Mouse (Mus musculus) liver, adult (tissue): Measurements from ENCODE around the gene Ccdc189.

Source experiments
- GATA4 ChIP-seq: IDR thresholded peaks from 2 replicates; pipeline ENCODE4 v1.6.1; 2014; ENCODE audit warnings: mild to moderate bottlenecking, low read length; ENCODE audit not compliant: insufficient replicate concordance

Gene Ccdc189

GRCm38 (mm10) chr7:127607150-127607549 is 18.8 kb upstream of the Ccdc189 start:
- no peak for TF ChIP-seq GATA4

DNA sequence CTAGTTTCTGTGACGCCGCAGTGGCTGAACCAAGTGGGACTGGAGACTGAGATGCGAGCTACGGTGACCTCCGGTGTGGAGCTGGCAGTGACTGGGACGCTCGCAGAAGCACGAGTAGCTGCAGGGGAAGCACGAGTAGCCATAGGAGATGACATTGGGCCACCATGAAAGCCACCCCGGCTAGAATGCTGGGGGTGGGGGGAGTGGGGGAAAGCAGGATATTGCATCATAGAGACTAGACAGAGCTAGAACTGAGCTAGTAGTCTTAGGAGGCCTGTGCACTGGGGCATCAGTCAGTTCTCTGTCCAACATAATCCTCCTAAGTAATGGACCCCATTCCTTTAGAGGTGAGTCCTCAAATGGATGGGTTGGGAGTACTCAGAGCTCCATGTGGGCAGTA is 15.9 kb upstream of the Ccdc189 start:
- no peak for TF ChIP-seq GATA4

DNA sequence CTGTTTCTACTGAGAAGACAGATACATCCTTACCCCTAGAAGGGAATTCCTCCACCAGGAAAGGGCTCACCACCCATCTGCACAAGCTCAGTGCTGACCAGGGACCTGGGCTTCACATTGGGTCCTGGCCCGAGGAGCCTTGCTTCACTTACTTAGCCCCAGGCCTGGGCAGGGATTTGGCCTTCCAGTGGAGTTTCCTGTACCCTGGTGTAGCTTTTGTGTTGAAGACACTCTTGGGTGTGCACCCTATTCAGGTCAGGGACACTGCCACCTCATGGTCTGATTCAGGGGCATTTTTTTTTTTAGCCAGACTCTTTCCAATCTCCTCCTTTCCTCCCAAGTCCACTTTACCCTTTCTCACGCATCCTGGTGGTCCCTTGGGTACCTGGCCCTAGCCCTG is 14.5 kb upstream of the Ccdc189 start:
- TF ChIP-seq GATA4, result no peak

DNA sequence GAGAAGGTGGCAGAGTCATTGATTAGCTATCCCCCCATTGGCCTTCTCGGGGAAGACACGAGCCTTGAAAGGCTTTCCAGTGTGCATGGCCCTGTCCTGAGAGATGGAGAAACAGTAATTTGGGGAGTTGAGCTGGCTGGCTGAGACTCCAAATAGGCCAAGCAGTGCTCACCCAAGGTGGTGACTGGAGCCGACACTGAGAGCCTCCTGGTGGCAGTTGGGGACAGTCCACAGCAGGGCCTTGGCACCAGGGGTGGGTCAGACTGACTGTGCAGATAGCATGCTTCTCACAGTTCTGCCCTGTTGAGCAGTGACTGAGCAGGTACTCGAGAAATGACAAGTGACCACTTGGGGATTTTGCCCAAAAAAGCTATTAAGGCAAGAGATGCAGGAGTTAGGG is 13.3 kb upstream of the Ccdc189 start:
- TF ChIP-seq GATA4, result no peak

DNA sequence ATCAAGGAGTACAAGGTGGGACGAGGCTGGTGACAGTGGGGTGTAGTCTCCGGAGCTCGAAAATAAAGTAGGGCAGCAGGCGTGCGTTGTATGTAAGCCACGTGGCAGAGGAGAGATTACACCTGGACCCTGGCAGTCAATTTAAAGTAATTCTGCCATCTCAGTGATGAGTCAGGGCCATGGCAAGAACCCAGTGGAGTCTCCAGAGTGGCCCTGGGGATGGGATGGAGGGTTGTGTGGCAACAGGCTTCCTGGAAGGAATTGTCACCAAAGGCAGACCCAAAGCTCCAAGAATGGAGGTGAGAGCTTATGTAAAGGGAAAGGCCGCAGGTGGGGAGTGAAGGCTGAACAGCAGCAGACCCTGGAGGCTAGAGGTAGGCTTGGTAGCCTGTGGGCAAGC is 12.2 kb upstream of the Ccdc189 start:
- TF ChIP-seq GATA4, result no peak

- no peak for TF ChIP-seq GATA4
Observed at GRCm38 (mm10) chr7:127596747-127597146, 8.4 kb upstream of the Ccdc189 start.

GRCm38 (mm10) chr7:127592575-127592974 is 4.2 kb upstream of the Ccdc189 start:
- TF ChIP-seq GATA4, result no peak

GRCm38 (mm10) chr7:127591108-127591507 is 2.7 kb upstream of the Ccdc189 start:
- no peak for TF ChIP-seq GATA4

DNA sequence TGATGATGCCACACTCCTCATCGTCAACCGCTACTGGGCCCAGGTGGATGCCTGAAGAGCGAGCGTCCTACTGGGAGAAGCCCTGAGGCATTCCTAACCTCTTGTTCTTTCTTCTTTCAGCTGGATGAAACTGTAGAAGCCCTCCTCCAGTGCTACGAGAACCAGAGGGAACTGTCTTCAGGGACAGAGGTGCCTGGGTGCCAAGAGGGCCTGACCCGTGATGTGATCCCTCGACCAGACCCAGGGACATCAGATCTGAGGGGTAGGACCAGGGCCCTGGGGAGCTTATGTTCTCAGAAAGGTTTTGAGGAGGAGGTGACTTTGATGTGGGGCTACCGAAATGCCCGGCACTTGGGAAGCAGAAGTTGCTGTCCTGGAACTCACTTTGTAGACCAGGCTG is 1.2 kb upstream of the Ccdc189 start:
- TF ChIP-seq GATA4, result no peak

- no peak for TF ChIP-seq GATA4
Observed at GRCm38 (mm10) chr7:127588901-127589300, 506 bp upstream of the Ccdc189 start.

GRCm38 (mm10) chr7:127587196-127587595 is 1.2 kb downstream of the Ccdc189 start:
- no peak for TF ChIP-seq GATA4

GRCm38 (mm10) chr7:127586149-127586548 is 2.2 kb downstream of the Ccdc189 start:
- no peak for TF ChIP-seq GATA4

DNA sequence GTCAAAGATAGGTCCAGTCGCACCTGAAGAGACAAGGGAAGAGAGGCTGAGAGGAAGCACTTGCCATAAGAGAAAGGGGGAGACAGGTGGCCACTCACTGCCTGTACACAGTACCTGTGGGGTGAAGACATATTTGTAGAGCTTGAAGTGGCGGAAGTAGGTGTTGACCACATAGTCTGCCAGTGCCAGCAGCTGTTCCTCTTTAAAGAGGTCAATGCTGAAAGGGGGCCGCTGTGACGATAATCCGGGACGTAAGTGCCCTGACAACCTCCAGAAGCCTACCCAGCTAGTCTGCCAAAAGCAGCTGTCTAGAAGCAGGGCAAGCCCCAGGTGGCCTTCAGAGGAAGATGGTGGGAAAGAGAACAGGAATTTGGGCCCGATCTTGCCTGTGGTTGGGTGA is 3.4 kb downstream of the Ccdc189 start:
- TF ChIP-seq GATA4, result no peak

- TF ChIP-seq GATA4, result no peak
Observed at GRCm38 (mm10) chr7:127583260-127583659, 5.1 kb downstream of the Ccdc189 start.

DNA sequence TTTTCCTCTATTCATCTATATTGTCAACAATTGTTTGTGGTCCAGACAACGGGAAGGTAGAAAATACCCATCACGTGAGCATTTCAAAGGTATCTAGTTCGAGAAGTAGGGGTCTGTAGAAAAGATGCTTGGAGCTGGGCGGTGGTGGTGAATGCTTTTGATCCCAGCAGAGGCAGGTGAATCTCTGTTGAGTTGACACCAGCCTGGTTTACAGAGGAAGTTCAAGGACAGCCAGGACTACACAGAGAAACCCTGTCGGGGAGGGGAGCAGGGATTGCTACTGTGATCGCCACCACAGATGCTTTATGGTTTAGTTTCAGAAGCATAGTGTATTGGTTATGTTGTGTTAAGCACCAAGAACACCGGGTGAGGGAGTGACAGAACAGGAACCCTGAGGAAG is 14.3 kb downstream of the Ccdc189 start:
- TF ChIP-seq GATA4, result no peak

- TF ChIP-seq GATA4, result no peak
Observed at GRCm38 (mm10) chr7:127573503-127574008, 14.8 kb downstream of the Ccdc189 start.

GRCm38 (mm10) chr7:127572895-127573471 is 15.4 kb downstream of the Ccdc189 start, which contains the start of gene Phkg2:
Phkg2 (plus strand) TSS chr7:127573340.
- no peak for TF ChIP-seq GATA4
